Mouse (Mus musculus): ENCODE measurements around the gene Peli2. TPM values are rescaled to one million over a fixed set of nuclear protein-coding genes. Genes with fewer than 3 reads are reported as not detected.

The Peli2 gene
- polyA plus RNA-seq, 1 experiment from 2014 or later, result 11.7 TPM

DNA sequence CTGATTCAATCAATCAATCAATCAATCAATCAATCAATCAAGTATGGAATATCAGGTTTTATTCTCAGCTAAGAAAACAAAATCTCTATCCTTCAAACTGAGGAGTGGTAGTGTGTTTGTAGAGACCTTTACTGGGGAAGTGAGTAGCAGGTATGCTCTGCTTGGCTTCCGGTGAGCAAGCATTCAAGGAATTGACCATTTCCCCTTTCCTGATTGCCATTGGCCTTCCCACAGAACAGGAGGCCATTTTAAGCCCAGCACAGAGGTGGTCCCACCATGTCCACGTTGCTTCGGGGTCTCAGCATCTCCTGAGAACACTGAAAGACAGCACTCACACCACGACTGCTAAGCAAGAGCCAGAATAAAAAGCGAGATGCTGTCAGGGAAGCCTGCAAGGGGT lies 174.8 kb downstream of the Peli2 start:
- TF ChIP-seq EP300 (IDR thresholded peaks at IDR 0.05), result no peak
- no peak for TF ChIP-seq CTCF (IDR thresholded peaks at IDR 0.05)
- Histone ChIP-seq H3K36me3 (ENCODE audit: insufficient read depth, low read length) (no peaks in the 10 kb centered on the region), H3K4me2 (replicated peaks; ENCODE audit: low read depth, low read length) (peak overlapping the region; percentile 40), H3K4me1 (ENCODE audit: insufficient read depth, low read depth, low read length) (peaks cover 5% of the 10 kb centered on the region; the same call in 1 of the 2 replicates), H3K9me3 (ENCODE audit: low read length) (no peaks in the 10 kb centered on the region), H3K9ac (replicated peaks; ENCODE audit: low read depth) (no peak overlapping the region), H3K4me3 (ENCODE audit: low read depth, low read length) (no peak overlapping the region), H3K27ac (ENCODE audit: low read length) (no peak overlapping the region), H3K27me3 (replicated peaks; ENCODE audit: insufficient read depth, low read length) (no peaks in the 10 kb centered on the region)
- 15% methylated on average over 5 of the region's 5 CpGs for WGBS
- peak; percentile 14; the same call in 1 of the 2 replicates for ATAC-seq
- no peak for DNase-seq (ENCODE audit: low spot score)

DNA sequence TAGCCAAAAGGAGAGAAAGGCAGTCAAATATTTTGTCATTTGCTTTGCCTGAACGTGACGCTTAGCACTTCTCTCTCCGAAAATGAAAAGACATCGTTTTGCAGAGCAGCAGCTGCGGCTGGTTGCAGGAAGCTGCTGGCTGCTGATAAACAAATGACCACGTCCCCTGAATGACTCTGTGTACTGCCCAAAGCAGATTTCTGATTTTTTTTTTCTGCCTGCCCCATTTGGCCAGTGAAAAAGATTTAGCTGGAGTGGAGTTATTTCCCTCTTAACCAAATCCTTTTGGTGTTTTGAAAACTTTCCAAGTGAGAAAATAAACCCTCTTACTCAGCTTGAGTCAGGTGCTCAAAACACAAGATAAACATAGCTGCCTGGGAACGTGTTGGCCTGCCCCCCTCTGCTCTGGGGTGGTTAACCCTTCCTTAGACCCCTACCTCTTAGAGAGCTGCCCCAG lies 175.2 kb downstream of the Peli2 start:
- no peaks in the 10 kb centered on the region for H3K9me3 ChIP-seq (ENCODE audit: low read length)
- WGBS, result under 1% methylated on average over 7 of the region's 7 CpGs
- H3K27me3 ChIP-seq (replicated peaks; ENCODE audit: insufficient read depth, low read length), result no peaks in the 10 kb centered on the region
- H3K36me3 ChIP-seq (ENCODE audit: insufficient read depth, low read length), result no peaks in the 10 kb centered on the region
- H3K4me2 ChIP-seq (replicated peaks; ENCODE audit: low read depth, low read length), result peak overlapping the region; percentile 40
- ATAC-seq, result peak; percentile 79
- DNase-seq (ENCODE audit: low spot score), result peak; percentile 69
- H3K4me1 ChIP-seq (ENCODE audit: insufficient read depth, low read depth, low read length), result peaks cover 4% of the 10 kb centered on the region; the same call in 1 of the 2 replicates
- H3K27ac ChIP-seq (ENCODE audit: low read length), result no peak overlapping the region
- H3K4me3 ChIP-seq (ENCODE audit: low read depth, low read length), result no peak overlapping the region
- H3K9ac ChIP-seq (replicated peaks; ENCODE audit: low read depth), result no peak overlapping the region
- TF ChIP-seq EP300 (IDR thresholded peaks at IDR 0.05) (peak; percentile 59; the same call in 1 of the 2 replicates), CTCF (IDR thresholded peaks at IDR 0.05) (no peak)

DNA sequence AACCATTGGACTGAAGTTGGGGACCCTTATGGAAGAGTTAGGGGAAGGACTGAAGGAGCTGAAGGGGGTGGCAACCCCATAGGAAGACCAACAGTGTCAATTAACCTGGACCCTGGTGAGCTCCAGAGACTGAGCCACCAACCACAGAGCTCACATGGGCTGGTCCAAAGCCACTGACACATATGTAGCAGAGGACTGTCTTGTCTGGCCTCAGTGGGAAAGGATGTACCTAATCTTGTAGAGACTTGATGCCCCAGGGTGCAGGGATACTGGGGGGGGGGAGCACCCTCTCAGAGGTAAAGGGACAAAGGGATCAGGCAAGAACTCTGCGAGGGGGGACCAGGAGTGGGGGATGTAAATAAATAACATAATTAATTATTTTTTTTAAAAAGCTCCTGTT lies 176.2 kb downstream of the Peli2 start:
- WGBS, result 89% methylated on average over 1 of the region's 1 CpGs
- H3K4me3 ChIP-seq (ENCODE audit: low read depth, low read length), result no peak overlapping the region
- TF ChIP-seq CTCF (IDR thresholded peaks at IDR 0.05), result no peak
- no peak for TF ChIP-seq EP300 (IDR thresholded peaks at IDR 0.05)
- no peaks in the 10 kb centered on the region for H3K9me3 ChIP-seq (ENCODE audit: low read length)
- no peak overlapping the region for H3K27ac ChIP-seq (ENCODE audit: low read length)
- DNase-seq (ENCODE audit: low spot score), result no peak
- no peak for ATAC-seq
- peaks cover 4% of the 10 kb centered on the region; the same call in 1 of the 2 replicates for H3K4me1 ChIP-seq (ENCODE audit: insufficient read depth, low read depth, low read length)
- H3K27me3 ChIP-seq (replicated peaks; ENCODE audit: insufficient read depth, low read length), result no peaks in the 10 kb centered on the region
- H3K9ac ChIP-seq (replicated peaks; ENCODE audit: low read depth), result no peak overlapping the region
- H3K4me2 ChIP-seq (replicated peaks; ENCODE audit: low read depth, low read length), result no peak overlapping the region
- H3K36me3 ChIP-seq (ENCODE audit: insufficient read depth, low read length), result no peaks in the 10 kb centered on the region

DNA sequence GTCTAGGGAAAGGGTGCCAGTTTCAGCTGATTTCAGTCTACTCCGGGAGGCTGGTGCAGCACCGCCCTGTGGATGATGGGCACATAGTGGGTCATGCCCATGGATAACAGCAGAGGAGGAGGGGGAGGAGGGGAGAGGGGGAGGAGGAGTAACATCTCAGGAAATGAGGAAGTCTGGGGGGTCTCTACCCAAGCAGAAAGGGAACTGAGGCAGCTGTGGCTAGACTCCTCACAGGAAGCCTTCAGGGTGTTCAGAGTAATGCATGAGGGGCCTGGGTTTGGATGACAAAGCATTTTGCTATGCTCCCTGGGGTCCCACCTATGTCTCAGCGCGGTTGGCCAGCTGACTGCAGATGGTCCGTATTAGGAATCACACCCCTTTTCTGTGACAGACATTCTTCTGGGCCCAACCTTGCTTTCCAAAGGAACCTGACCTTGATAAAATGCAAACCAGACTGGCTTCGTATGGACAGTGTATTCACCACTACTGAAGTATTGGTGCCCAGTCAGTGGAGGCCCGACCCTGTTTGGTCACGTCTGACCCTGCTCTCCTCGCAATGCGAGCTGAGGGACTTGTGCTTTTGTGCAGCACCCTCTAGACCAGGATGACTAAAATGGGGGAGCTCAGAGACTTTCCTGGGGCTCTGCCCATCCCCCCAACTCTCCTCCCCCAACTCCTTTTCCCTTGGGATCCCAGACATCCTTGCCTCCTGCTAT lies 182.0 kb downstream of the Peli2 start:
- Histone ChIP-seq H3K27ac (ENCODE audit: low read length) (no peak overlapping the region), H3K27me3 (replicated peaks; ENCODE audit: insufficient read depth, low read length) (no peaks in the 10 kb centered on the region), H3K4me3 (ENCODE audit: low read depth, low read length) (no peak overlapping the region), H3K36me3 (ENCODE audit: insufficient read depth, low read length) (no peaks in the 10 kb centered on the region), H3K9me3 (ENCODE audit: low read length) (no peaks in the 10 kb centered on the region), H3K4me2 (replicated peaks; ENCODE audit: low read depth, low read length) (no peak overlapping the region), H3K9ac (replicated peaks; ENCODE audit: low read depth) (no peak overlapping the region), H3K4me1 (ENCODE audit: insufficient read depth, low read depth, low read length) (no peaks in the 10 kb centered on the region)
- 65% methylated on average over 10 of the region's 10 CpGs for WGBS
- ATAC-seq, result peak; percentile 21; the same call in 1 of the 2 replicates
- TF ChIP-seq CTCF (IDR thresholded peaks at IDR 0.05), result no peak
- no peak for TF ChIP-seq EP300 (IDR thresholded peaks at IDR 0.05)
- DNase-seq (ENCODE audit: low spot score), result no peak

DNA sequence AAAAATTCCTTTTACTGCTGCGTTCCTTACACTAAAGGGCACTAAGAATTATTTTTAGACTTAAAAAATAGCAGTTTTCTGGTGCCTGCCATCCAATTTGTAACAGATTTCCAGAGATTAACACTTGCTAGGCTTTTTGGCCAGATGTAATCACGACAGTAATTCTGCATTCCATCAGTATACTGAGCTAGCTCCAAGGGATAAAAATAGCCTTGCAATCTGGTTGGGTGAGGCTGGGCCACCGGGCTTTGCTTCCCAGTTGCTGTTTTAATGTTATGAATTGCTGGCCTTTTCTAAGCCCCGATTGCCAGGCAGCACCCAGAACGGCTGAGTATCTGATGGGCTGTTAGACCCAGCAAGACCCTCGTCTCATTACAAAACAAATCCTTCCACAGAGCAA lies 182.6 kb downstream of the Peli2 start:
- no peaks in the 10 kb centered on the region for H3K27me3 ChIP-seq (replicated peaks; ENCODE audit: insufficient read depth, low read length)
- no peaks in the 10 kb centered on the region for H3K36me3 ChIP-seq (ENCODE audit: insufficient read depth, low read length)
- no peaks in the 10 kb centered on the region for H3K9me3 ChIP-seq (ENCODE audit: low read length)
- no peak overlapping the region for H3K4me2 ChIP-seq (replicated peaks; ENCODE audit: low read depth, low read length)
- TF ChIP-seq EP300 (IDR thresholded peaks at IDR 0.05), result no peak
- no peak for TF ChIP-seq CTCF (IDR thresholded peaks at IDR 0.05)
- H3K4me1 ChIP-seq (ENCODE audit: insufficient read depth, low read depth, low read length), result no peaks in the 10 kb centered on the region
- no peak overlapping the region for H3K27ac ChIP-seq (ENCODE audit: low read length)
- no peak overlapping the region for H3K4me3 ChIP-seq (ENCODE audit: low read depth, low read length)
- ATAC-seq (0 out of 2 replicates have a peak, but pooled peaks have one; percentile 28), DNase-seq (ENCODE audit: low spot score) (peak; percentile 14)
- whole genome bisulfite sequencing, result 42% methylated on average over 6 of the region's 6 CpGs
- H3K9ac ChIP-seq (replicated peaks; ENCODE audit: low read depth), result no peak overlapping the region

DNA sequence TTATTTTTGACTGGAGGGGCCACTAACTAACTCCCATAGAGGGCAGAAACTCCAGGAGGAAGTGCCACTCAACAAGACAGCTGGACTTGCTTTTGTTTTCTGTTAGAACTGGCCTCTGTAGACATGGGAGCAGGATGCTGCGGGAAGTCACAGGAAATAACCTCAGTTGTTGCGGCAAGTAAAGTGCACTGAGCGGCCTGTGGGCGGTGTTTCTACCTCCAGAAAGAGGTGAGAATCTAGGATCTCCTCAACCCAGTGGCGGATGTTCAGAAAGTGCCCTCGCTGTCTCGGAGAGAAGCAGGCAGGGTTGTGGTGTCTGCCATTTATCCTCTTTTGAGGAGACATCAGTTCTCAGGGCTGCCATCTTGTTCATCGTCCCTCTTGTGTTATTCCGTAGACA lies 183.2 kb downstream of the Peli2 start:
- ATAC-seq, result no peak

More for the DNA sequence above, 183.2 kb downstream of the Peli2 start:
- Histone ChIP-seq H3K36me3 (ENCODE audit: insufficient read depth, low read length) (no peaks in the 10 kb centered on the region), H3K4me1 (ENCODE audit: insufficient read depth, low read depth, low read length) (no peaks in the 10 kb centered on the region), H3K27me3 (replicated peaks; ENCODE audit: insufficient read depth, low read length) (no peaks in the 10 kb centered on the region), H3K9ac (replicated peaks; ENCODE audit: low read depth) (no peak overlapping the region), H3K4me3 (ENCODE audit: low read depth, low read length) (no peak overlapping the region), H3K9me3 (ENCODE audit: low read length) (no peaks in the 10 kb centered on the region), H3K27ac (ENCODE audit: low read length) (no peak overlapping the region), H3K4me2 (replicated peaks; ENCODE audit: low read depth, low read length) (no peak overlapping the region)
- DNase-seq (ENCODE audit: low spot score), result no peak
- TF ChIP-seq EP300 (IDR thresholded peaks at IDR 0.05) (no peak), CTCF (IDR thresholded peaks at IDR 0.05) (no peak)
- 69% methylated on average over 9 of the region's 9 CpGs for WGBS
